Comparison of ENCODE assay signal across 8 mouse cellular contexts in the genomic region with DNA sequence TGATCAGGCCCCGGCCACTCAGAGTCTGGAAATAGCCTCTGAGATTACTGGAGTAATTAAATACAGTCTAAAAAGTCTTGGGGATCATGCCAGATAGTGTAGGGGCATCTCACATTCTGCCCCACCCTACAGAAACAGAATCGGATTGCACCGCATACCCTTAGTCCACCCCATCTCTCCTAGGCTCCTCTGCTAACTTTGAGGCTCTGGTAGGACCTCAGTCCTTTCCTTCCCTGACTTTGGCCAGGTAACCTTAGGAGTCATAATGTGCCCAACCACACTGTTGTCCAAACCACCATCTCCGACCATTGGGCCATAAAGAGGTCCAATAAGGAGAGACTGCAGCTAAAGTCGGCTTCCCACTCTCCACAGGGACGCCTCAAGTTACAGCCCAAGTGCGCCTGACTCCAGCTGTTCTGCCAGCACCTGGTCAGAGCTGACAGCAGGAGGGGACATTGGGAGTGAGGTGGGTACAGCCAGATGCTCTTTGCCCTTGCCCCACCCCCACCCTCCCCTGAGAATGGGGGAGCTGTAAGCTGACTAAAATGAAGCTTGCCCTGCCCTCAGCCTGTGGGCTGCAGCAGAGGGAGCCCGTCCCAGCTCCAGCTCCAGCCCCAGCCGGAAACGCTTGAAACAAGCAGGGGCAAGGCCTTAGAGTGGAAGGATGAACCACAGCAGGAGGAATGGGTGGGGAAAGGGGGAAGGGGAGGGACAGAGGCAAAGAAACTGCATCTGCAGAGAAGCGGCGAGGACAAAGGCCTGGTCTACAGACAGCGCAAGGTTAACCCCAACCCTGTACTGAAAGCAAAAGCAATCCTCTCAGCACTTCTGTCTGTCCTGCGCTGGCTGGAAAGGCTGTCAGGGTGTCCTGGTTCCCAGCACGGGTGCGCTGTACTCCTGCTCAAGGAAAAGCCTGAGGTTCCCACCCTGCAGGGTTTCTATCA. TPM values are rescaled to one million over a fixed set of nuclear protein-coding genes. Genes with fewer than 3 reads are reported as not detected.
A peak's percentile ranks its signal among the peaks of the same experiment; 100 is the strongest.
DNase-seq lines count a peak whose midpoint lies in the region; ATAC-seq and TF ChIP-seq lines count a peak whose summit lies in the region.

No protein-coding gene starts in this region.

- WGBS in forebrain, embryonic 11.5 days = 24% methylated on average over 16 of the region's 16 CpGs
- 27% methylated on average over 16 of the region's 16 CpGs for WGBS in forebrain, embryonic 13.5 days
- WGBS in embryonic facial prominence, embryonic 13.5 days = 12% methylated on average over 16 of the region's 16 CpGs
- WGBS in liver, postnatal 0 days (ENCODE audit: insufficient replicate concordance) = 26% methylated on average over 16 of the region's 16 CpGs
- 20% methylated on average over 16 of the region's 16 CpGs for WGBS in stomach, embryonic 14.5 days

- H3K4me3 ChIP-seq in forebrain, embryonic 11.5 days (ENCODE audit: low read depth, low read length) = no peak overlapping the region
- H3K4me3 ChIP-seq in forebrain, embryonic 13.5 days = no peak overlapping the region
- H3K4me3 ChIP-seq in embryonic facial prominence, embryonic 13.5 days = no peak overlapping the region
- H3K4me3 ChIP-seq in liver, postnatal 0 days (ENCODE audit: low read depth, low read length) = peak overlapping the region; percentile 9
- no peak overlapping the region for H3K4me3 ChIP-seq in stomach, embryonic 14.5 days (ENCODE audit: low read depth, low read length)

- TF ChIP-seq EP300 in liver, postnatal 0 days (IDR thresholded peaks at IDR 0.05; ENCODE audit: low read depth) = no peak

- peaks cover 6% of the 10 kb centered on the region; the same call in 1 of the 2 replicates for H3K4me1 ChIP-seq in forebrain, embryonic 11.5 days (replicated peaks; ENCODE audit: control insufficient read depth, insufficient read depth, low read length)
- H3K4me1 ChIP-seq in forebrain, embryonic 13.5 days = peaks cover 18% of the 10 kb centered on the region
- H3K4me1 ChIP-seq in embryonic facial prominence, embryonic 13.5 days = peaks cover 21% of the 10 kb centered on the region
- peaks cover 13% of the 10 kb centered on the region for H3K4me1 ChIP-seq in liver, postnatal 0 days (ENCODE audit: insufficient read depth)
- peaks cover 15% of the 10 kb centered on the region for H3K4me1 ChIP-seq in stomach, embryonic 14.5 days (ENCODE audit: control insufficient read depth, insufficient read depth, low read length)

- H3K4me2 ChIP-seq in forebrain, embryonic 11.5 days (ENCODE audit: low read depth, low read length, severe bottlenecking) = no peak overlapping the region
- H3K4me2 ChIP-seq in forebrain, embryonic 13.5 days = no peak overlapping the region
- peak overlapping the region; percentile 51 for H3K4me2 ChIP-seq in embryonic facial prominence, embryonic 13.5 days
- H3K4me2 ChIP-seq in liver, postnatal 0 days (ENCODE audit: low read depth, low read length) = peak overlapping the region; percentile 60
- peak overlapping the region; percentile 22 for H3K4me2 ChIP-seq in stomach, embryonic 14.5 days (replicated peaks; ENCODE audit: low read depth, low read length)

- ATAC-seq in forebrain, embryonic 11.5 days (replicated peaks; ENCODE audit: low FRiP score) = no peak
- no peak for ATAC-seq in forebrain, embryonic 13.5 days
- ATAC-seq in embryonic facial prominence, embryonic 13.5 days (ENCODE audit: insufficient number of reproducible peaks, insufficient read depth, low FRiP score, low TSS enrichment, low read depth) = peak; percentile 70; the same call in 1 of the 2 replicates
- ATAC-seq in inflammation-experienced regulatory T-cells, adult 6 months = peak; percentile 17
- peak; percentile 38 for ATAC-seq in liver, postnatal 0 days
- ATAC-seq in stomach, embryonic 14.5 days (ENCODE audit: insufficient number of reproducible peaks, insufficient read depth, low FRiP score, low read depth) = peak; percentile 64; the same call in 1 of the 2 replicates

- H3K27ac ChIP-seq in forebrain, embryonic 11.5 days (ENCODE audit: low read depth, low read length) = no peak overlapping the region
- H3K27ac ChIP-seq in forebrain, embryonic 13.5 days = no peak overlapping the region
- peak overlapping the region; percentile 71 for H3K27ac ChIP-seq in embryonic facial prominence, embryonic 13.5 days
- H3K27ac ChIP-seq in liver, postnatal 0 days (ENCODE audit: low read depth) = peak overlapping the region; percentile 86
- H3K27ac ChIP-seq in stomach, embryonic 14.5 days (ENCODE audit: low read length) = peak overlapping the region; percentile 68; the same call in 1 of the 2 replicates

- no peaks in the 10 kb centered on the region for H3K36me3 ChIP-seq in forebrain, embryonic 11.5 days (ENCODE audit: control insufficient read depth, insufficient read depth, low read length)
- no peaks in the 10 kb centered on the region for H3K36me3 ChIP-seq in forebrain, embryonic 13.5 days (ENCODE audit: poor library complexity, severe bottlenecking)
- H3K36me3 ChIP-seq in embryonic facial prominence, embryonic 13.5 days = no peaks in the 10 kb centered on the region
- no peaks in the 10 kb centered on the region for H3K36me3 ChIP-seq in liver, postnatal 0 days (replicated peaks; ENCODE audit: insufficient read depth, low read length)
- H3K36me3 ChIP-seq in stomach, embryonic 14.5 days (ENCODE audit: control insufficient read depth, insufficient read depth, low read length) = no peaks in the 10 kb centered on the region

- no peaks in the 10 kb centered on the region for H3K9me3 ChIP-seq in forebrain, embryonic 11.5 days (ENCODE audit: control insufficient read depth, low read length)
- no peaks in the 10 kb centered on the region for H3K9me3 ChIP-seq in forebrain, embryonic 13.5 days (replicated peaks)
- no peaks in the 10 kb centered on the region for H3K9me3 ChIP-seq in embryonic facial prominence, embryonic 13.5 days
- no peaks in the 10 kb centered on the region for H3K9me3 ChIP-seq in liver, postnatal 0 days (ENCODE audit: low read length)
- H3K9me3 ChIP-seq in stomach, embryonic 14.5 days (ENCODE audit: control insufficient read depth, low read depth, low read length) = no peaks in the 10 kb centered on the region

- no peak overlapping the region for H3K9ac ChIP-seq in forebrain, embryonic 11.5 days (ENCODE audit: low read length)
- H3K9ac ChIP-seq in forebrain, embryonic 13.5 days = no peak overlapping the region
- H3K9ac ChIP-seq in embryonic facial prominence, embryonic 13.5 days = peak overlapping the region; percentile 58
- H3K9ac ChIP-seq in liver, postnatal 0 days (replicated peaks) = peak overlapping the region; percentile 37
- no peak overlapping the region; the same call in 1 of the 2 replicates for H3K9ac ChIP-seq in stomach, embryonic 14.5 days (replicated peaks; ENCODE audit: low read depth, low read length)

- DNase-seq in forebrain, embryonic 11.5 days (ENCODE audit: low spot score) = peak; percentile 59
- DNase-seq in liver, postnatal 0 days = peak; percentile 34
- DNase-seq in cerebellum, adult 11-12 months = no peak
- no peak for DNase-seq in right cerebral cortex, postnatal 4 days

- TF ChIP-seq CTCF in liver, postnatal 0 days (IDR thresholded peaks at IDR 0.05; ENCODE audit: low read depth) = peak; percentile 10; the same call in 1 of the 2 replicates

- H3K27me3 ChIP-seq in forebrain, embryonic 11.5 days (ENCODE audit: control insufficient read depth, insufficient read depth, low read length) = no peaks in the 10 kb centered on the region
- no peaks in the 10 kb centered on the region for H3K27me3 ChIP-seq in forebrain, embryonic 13.5 days
- no peaks in the 10 kb centered on the region for H3K27me3 ChIP-seq in embryonic facial prominence, embryonic 13.5 days
- no peaks in the 10 kb centered on the region for H3K27me3 ChIP-seq in liver, postnatal 0 days (ENCODE audit: insufficient read depth, low read length)
- H3K27me3 ChIP-seq in stomach, embryonic 14.5 days (ENCODE audit: control insufficient read depth, insufficient read depth, low read length) = no peaks in the 10 kb centered on the region

RNA-seq across cellular contexts. Expression of gene Mapkapk3, which starts 10.0 kb away (rescaled TPM):
- 3.2 and 4.9 TPM in 2 replicates for polyA plus RNA-seq in forebrain, embryonic 11.5 days (2014; fragmentation: Nextera tagmentation; extraction: Ambion mirVana)
- 2.0 and 2.4 TPM in 2 replicates for polyA plus RNA-seq in forebrain, embryonic 13.5 days (2015; fragmentation: Nextera tagmentation; extraction: Ambion mirVana)
- 7.6 and 10.7 TPM in 2 replicates for polyA plus RNA-seq in embryonic facial prominence, embryonic 13.5 days (2015; fragmentation: Nextera tagmentation; extraction: Ambion mirVana)
- polyA plus RNA-seq in inflammation-experienced regulatory T-cells, adult 6 months (2017; shearing (Covaris generic)) = 10 to 100 TPM; 53.9 to 59.6 (median 59.2) TPM
- polyA plus RNA-seq in liver, postnatal 0 days (2015; fragmentation: Nextera tagmentation; extraction: Ambion mirVana) = 7.8 and 8.3 TPM in 2 replicates
- polyA plus RNA-seq in stomach, embryonic 14.5 days (2014; fragmentation: Nextera tagmentation; extraction: Ambion mirVana) = 24.8 and 27.8 TPM in 2 replicates

RNA-seq across cellular contexts. Expression of gene Cish, which starts 16.2 kb away (rescaled TPM):
- polyA plus RNA-seq in forebrain, embryonic 11.5 days (2014; fragmentation: Nextera tagmentation; extraction: Ambion mirVana) = 6.5 and 7.4 TPM in 2 replicates
- polyA plus RNA-seq in forebrain, embryonic 13.5 days (2015; fragmentation: Nextera tagmentation; extraction: Ambion mirVana) = 6.2 and 7.3 TPM in 2 replicates
- polyA plus RNA-seq in embryonic facial prominence, embryonic 13.5 days (2015; fragmentation: Nextera tagmentation; extraction: Ambion mirVana) = 9.3 and 12.4 TPM in 2 replicates
- polyA plus RNA-seq in inflammation-experienced regulatory T-cells, adult 6 months (2017; shearing (Covaris generic)) = 100 to 1,000 TPM in 2 of 3 experiments, 10 to 100 TPM in 1; 85.4 to 124 (median 100) TPM
- polyA plus RNA-seq in liver, postnatal 0 days (2015; fragmentation: Nextera tagmentation; extraction: Ambion mirVana) = 17.1 and 21.9 TPM in 2 replicates
- polyA plus RNA-seq in stomach, embryonic 14.5 days (2014; fragmentation: Nextera tagmentation; extraction: Ambion mirVana) = 8.0 and 9.5 TPM in 2 replicates

RNA-seq across cellular contexts. Expression of gene Dock3, which starts 47.9 kb away (rescaled TPM):
- polyA plus RNA-seq in forebrain, embryonic 11.5 days (2014; fragmentation: Nextera tagmentation; extraction: Ambion mirVana) = 10.7 and 12.1 TPM in 2 replicates
- 14.4 and 16.1 TPM in 2 replicates for polyA plus RNA-seq in forebrain, embryonic 13.5 days (2015; fragmentation: Nextera tagmentation; extraction: Ambion mirVana)
- 0.77 and 1.3 TPM in 2 replicates for polyA plus RNA-seq in embryonic facial prominence, embryonic 13.5 days (2015; fragmentation: Nextera tagmentation; extraction: Ambion mirVana)
- not detected for polyA plus RNA-seq in inflammation-experienced regulatory T-cells, adult 6 months (2017; shearing (Covaris generic))
- polyA plus RNA-seq in liver, postnatal 0 days (2015; fragmentation: Nextera tagmentation; extraction: Ambion mirVana) = 0.02 TPM in 1 of 2 replicates, not detected in the other
- polyA plus RNA-seq in stomach, embryonic 14.5 days (2014; fragmentation: Nextera tagmentation; extraction: Ambion mirVana) = 0.88 and 1.6 TPM in 2 replicates

RNA-seq across cellular contexts. Expression of gene Hemk1, which starts 58.5 kb away (rescaled TPM):
- polyA plus RNA-seq in forebrain, embryonic 11.5 days (2014; fragmentation: Nextera tagmentation; extraction: Ambion mirVana) = 11.2 and 13.8 TPM in 2 replicates
- polyA plus RNA-seq in forebrain, embryonic 13.5 days (2015; fragmentation: Nextera tagmentation; extraction: Ambion mirVana) = 13.3 and 13.9 TPM in 2 replicates
- 11.4 and 12.1 TPM in 2 replicates for polyA plus RNA-seq in embryonic facial prominence, embryonic 13.5 days (2015; fragmentation: Nextera tagmentation; extraction: Ambion mirVana)
- polyA plus RNA-seq in inflammation-experienced regulatory T-cells, adult 6 months (2017; shearing (Covaris generic)) = 10 to 100 TPM; 22.0 to 35.2 (median 29.8) TPM
- 2.5 and 3.2 TPM in 2 replicates for polyA plus RNA-seq in liver, postnatal 0 days (2015; fragmentation: Nextera tagmentation; extraction: Ambion mirVana)
- polyA plus RNA-seq in stomach, embryonic 14.5 days (2014; fragmentation: Nextera tagmentation; extraction: Ambion mirVana) = 12.4 and 12.9 TPM in 2 replicates

Comparison
In these comparisons a context has a peak if more than half of its experiments do, and no peak if none do; other contexts are left out.
1. ATAC-seq: peak in embryonic facial prominence, embryonic 13.5 days (single experiment), inflammation-experienced regulatory T-cells, adult 6 months (single experiment), liver, postnatal 0 days (single experiment) and stomach, embryonic 14.5 days (single experiment); none in forebrain, embryonic 11.5 days (single experiment) and forebrain, embryonic 13.5 days (single experiment).
2. DNase-seq: peak in forebrain, embryonic 11.5 days (single experiment) and liver, postnatal 0 days (single experiment); none in cerebellum, adult 11-12 months (single experiment) and right cerebral cortex, postnatal 4 days (single experiment).
3. H3K27ac ChIP-seq: peak in embryonic facial prominence, embryonic 13.5 days (single experiment), liver, postnatal 0 days (single experiment) and stomach, embryonic 14.5 days (single experiment); none in forebrain, embryonic 11.5 days (single experiment) and forebrain, embryonic 13.5 days (single experiment).
4. H3K4me2 ChIP-seq: peak in embryonic facial prominence, embryonic 13.5 days (single experiment), liver, postnatal 0 days (single experiment) and stomach, embryonic 14.5 days (single experiment); none in forebrain, embryonic 11.5 days (single experiment) and forebrain, embryonic 13.5 days (single experiment).
5. H3K9ac ChIP-seq: peak in embryonic facial prominence, embryonic 13.5 days (single experiment) and liver, postnatal 0 days (single experiment); none in forebrain, embryonic 11.5 days (single experiment), forebrain, embryonic 13.5 days (single experiment) and stomach, embryonic 14.5 days (single experiment).